In the genomic region with DNA sequence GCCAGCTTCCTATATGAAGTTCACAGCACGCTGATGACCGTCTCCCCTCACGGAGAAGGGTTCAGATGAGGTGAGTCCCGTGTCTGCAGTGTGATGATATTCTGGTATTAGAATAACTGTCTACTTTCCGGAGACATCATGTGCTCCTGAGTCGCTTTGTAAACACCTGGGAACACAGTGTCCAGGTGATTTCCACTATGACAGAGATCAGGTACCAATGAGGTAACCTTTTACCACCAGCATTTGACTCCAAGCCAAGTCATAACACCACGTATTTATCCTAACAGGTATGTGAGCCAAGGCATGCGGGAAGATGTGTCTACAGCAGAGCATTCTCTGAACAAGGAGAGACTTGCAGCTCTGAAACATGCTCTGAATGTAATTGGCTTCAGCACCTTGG, we compare ENCODE assay signal across 15 mouse cellular contexts.
"Had no signal": no experiment of that assay in that cellular context is flagged by ENCODE, and none has a peak within 500 bp of the region (broad histone marks: within the 10 kb centered on the region; RNA-seq: fewer than 3 reads in every experiment).

No protein-coding gene starts in this region.

- H3K27me3 ChIP-seq: neural tube, embryonic 15.5 days; stomach, embryonic 15.5 days had no signal

- H3K4me3 ChIP-seq: neural tube, embryonic 15.5 days; stomach, embryonic 15.5 days had no signal

- H3K4me1 ChIP-seq: stomach, embryonic 15.5 days had no signal

- H3K9me3 ChIP-seq: neural tube, embryonic 15.5 days; stomach, embryonic 15.5 days had no signal

- H3K27ac ChIP-seq: neural tube, embryonic 15.5 days; stomach, embryonic 15.5 days; stomach, postnatal 0 days had no signal

- H3K9ac ChIP-seq: neural tube, embryonic 15.5 days; stomach, embryonic 15.5 days had no signal

- H3K36me3 ChIP-seq: neural tube, embryonic 15.5 days; stomach, embryonic 15.5 days had no signal

- H3K4me2 ChIP-seq: neural tube, embryonic 15.5 days; stomach, embryonic 15.5 days had no signal

- DNase-seq: retina, postnatal 1 day; right cerebral cortex, adult 18-20 months; right cerebral cortex, postnatal 14 days; right cerebral cortex, postnatal 25 days; right cerebral cortex, postnatal 4 days; spleen, adult 18-20 months; thymus, adult 18-20 months; thymus, adult 2 months; thymus, postnatal 14 days; thymus, postnatal 25 days; thymus, postnatal 36 days; thymus, postnatal 4 days had no signal
